Mouse (Mus musculus): ENCODE data around the gene Tmub1. TPM values are rescaled to one million over a fixed set of nuclear protein-coding genes. Genes with fewer than 3 reads are reported as not detected.
A peak's percentile ranks its signal among the peaks of the same experiment; 100 is the strongest.

Gene Tmub1
- polyA plus RNA-seq, 1 experiment from 2014 or later, result 38.4 TPM

DNA sequence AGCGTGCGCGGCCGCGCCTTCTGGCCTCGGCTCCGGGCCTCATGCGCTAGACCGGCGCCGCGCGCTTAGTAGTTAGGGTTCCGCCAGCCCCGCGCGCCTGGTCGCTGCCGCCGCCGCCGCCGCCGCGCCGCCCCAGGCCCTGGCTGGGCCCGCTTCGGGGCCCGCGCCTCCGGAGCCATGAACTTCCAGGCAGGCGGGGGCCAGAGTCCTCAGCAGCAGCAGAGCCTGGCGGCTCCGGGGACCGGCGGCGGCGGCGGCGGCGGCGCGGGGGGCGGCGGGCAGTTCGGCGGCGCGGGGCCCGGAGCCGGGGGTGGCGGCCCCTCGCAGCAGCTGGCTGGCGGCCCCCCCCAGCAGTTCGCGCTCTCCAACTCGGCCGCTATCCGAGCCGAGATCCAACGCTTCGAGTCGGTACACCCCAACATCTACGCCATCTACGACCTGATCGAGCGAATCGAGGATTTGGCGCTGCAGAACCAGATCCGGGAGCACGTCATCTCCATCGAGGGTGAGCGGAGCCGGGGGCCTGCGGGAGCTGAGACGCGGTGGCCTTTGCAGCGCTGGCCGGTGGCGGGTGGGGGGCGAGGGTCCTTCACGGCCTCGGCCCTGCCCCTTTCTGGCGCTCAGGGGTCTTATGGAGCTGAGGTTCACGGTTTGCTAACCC, 4.5 kb upstream of the Tmub1 start, which contains the start of gene Agap3:
Agap3 (plus strand) TSS at position 148 of the 661 bp plus-strand sequence.
- H3K36me3 ChIP-seq, result peaks cover 21% of the 10 kb centered on the region
- peaks cover 61% of the 10 kb centered on the region for H3K4me1 ChIP-seq (replicated peaks)
- H3K4me3 ChIP-seq, result peak within 1 kb of the TSS; percentile 95
- no peaks in the 10 kb centered on the region for H3K9me3 ChIP-seq
- H3K27me3 ChIP-seq (ENCODE audit: insufficient read depth, poor library complexity, severe bottlenecking), result peaks cover 24% of the 10 kb centered on the region; the same call in 1 of the 2 replicates
- peak within 1 kb of the TSS; percentile 97 for H3K27ac ChIP-seq
- DNase-seq (ENCODE audit: low spot score), result peak; percentile 52
- WGBS, result under 1% methylated on average over 85 of the region's 85 CpGs

DNA sequence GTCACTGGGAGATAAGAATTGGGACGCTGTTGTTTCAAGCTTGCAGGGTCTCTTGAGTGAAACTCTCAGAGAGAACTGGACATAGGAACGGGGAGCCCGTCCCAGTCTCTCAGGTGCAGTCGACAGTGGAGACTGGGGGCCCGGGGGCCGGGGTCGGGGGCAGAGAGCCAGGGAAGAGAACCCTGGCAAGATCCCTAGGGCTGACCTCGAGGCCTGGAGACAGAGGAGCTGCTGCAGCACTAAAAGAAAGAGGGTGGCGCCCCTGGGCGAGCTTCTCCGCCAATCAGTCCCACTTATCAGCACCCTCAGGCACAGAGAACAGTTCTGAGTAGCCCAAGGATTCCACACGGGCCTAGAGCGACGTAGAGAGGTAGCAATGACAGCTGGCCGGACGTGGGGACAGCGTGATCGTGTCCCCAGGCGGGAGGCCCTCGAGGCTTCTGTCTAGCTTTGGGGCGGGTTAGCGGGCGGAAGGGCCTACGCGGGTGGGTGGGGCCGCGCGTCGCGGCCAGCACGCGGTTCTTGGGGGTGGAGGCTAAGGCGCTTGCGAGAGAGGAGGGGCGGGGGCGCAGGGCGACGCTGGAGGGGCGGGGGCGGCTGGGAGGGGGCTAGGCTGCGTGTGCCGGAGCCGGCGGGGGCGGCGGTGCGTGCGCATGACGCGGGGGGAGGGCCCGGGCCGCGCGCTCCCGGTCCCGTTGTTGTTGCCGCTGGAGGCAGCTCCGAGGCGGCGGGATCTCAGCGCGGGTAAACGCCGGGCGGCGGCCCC, 3.8 kb upstream of the Tmub1 start:
- peak; percentile 89 for DNase-seq (ENCODE audit: low spot score)
- Histone ChIP-seq H3K36me3 (peaks cover 16% of the 10 kb centered on the region), H3K27ac (peak overlapping the region; percentile 97), H3K9me3 (no peaks in the 10 kb centered on the region), H3K27me3 (ENCODE audit: insufficient read depth, poor library complexity, severe bottlenecking) (peaks cover 24% of the 10 kb centered on the region; the same call in 1 of the 2 replicates), H3K4me3 (peak overlapping the region; percentile 95), H3K4me1 (replicated peaks) (peaks cover 66% of the 10 kb centered on the region)
- WGBS, result 2% methylated on average over 66 of the region's 66 CpGs

DNA sequence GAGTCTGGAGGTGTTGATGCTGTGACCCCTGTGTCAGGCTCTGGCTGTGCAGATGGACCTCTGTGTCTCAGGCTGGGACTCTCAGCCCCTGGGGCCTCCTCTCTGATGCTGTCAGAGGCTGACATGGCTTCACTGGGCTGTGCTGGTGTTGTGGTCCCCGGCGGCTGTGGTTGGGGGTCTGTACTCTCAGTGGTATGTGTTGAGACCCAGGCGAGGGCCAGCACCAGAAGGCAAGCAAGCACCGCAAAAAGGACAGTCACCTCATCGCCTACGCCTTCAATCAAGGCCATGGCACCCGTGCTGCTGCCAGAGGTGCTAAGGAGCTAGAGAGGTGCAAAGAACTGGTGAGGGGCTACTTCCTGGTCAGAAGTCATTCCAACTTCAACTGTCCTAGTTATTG, 1.0 kb downstream of the Tmub1 start:
- peak overlapping the region; percentile 70 for H3K4me3 ChIP-seq
- no peak overlapping the region for H3K27ac ChIP-seq
- 93% methylated on average over 7 of the region's 7 CpGs for WGBS
- peaks cover 62% of the 10 kb centered on the region for H3K4me1 ChIP-seq (replicated peaks)
- no peaks in the 10 kb centered on the region for H3K9me3 ChIP-seq
- peaks cover 30% of the 10 kb centered on the region for H3K36me3 ChIP-seq
- H3K27me3 ChIP-seq (ENCODE audit: insufficient read depth, poor library complexity, severe bottlenecking), result peaks cover 24% of the 10 kb centered on the region; the same call in 1 of the 2 replicates
- no peak for DNase-seq (ENCODE audit: low spot score)

DNA sequence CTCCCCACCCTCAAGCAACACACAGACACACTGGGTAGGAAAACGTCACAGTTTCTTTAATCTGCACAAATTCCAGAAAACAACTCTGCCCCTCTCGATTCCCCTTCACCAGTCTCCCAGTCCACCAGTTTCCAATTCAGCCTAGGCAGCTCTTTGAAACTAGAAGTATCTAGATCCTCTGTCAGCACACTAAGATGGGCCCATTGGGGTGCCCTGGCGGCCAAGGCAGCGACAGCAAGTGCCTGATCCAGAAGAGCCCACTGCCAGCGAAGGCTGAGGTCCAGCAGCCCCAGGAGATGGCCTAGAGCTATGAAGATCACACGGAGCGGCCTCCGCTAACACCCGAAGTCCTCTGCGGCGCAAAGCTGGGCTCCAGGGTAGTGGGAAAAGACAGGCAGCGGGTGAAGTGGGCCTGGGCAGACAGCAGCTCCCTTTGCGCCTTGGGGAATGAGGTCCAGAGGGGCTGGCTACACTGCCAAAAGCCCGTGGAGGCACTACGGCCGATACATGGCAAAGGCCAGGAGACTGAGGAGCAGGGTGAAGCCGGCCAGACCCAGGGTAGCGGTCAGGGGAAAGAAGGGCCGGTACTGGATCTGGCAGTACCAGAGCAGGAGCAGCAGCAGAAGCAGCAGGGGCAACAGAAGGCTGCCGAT, 2.1 kb downstream of the Tmub1 start:
- H3K4me1 ChIP-seq (replicated peaks), result peaks cover 52% of the 10 kb centered on the region
- peaks cover 20% of the 10 kb centered on the region; the same call in 1 of the 2 replicates for H3K27me3 ChIP-seq (ENCODE audit: insufficient read depth, poor library complexity, severe bottlenecking)
- peak overlapping the region; percentile 98 for H3K27ac ChIP-seq
- peaks cover 40% of the 10 kb centered on the region for H3K36me3 ChIP-seq
- WGBS, result 58% methylated on average over 20 of the region's 20 CpGs
- H3K4me3 ChIP-seq, result peak overlapping the region; percentile 96
- H3K9me3 ChIP-seq, result no peaks in the 10 kb centered on the region
- no peak for DNase-seq (ENCODE audit: low spot score)

DNA sequence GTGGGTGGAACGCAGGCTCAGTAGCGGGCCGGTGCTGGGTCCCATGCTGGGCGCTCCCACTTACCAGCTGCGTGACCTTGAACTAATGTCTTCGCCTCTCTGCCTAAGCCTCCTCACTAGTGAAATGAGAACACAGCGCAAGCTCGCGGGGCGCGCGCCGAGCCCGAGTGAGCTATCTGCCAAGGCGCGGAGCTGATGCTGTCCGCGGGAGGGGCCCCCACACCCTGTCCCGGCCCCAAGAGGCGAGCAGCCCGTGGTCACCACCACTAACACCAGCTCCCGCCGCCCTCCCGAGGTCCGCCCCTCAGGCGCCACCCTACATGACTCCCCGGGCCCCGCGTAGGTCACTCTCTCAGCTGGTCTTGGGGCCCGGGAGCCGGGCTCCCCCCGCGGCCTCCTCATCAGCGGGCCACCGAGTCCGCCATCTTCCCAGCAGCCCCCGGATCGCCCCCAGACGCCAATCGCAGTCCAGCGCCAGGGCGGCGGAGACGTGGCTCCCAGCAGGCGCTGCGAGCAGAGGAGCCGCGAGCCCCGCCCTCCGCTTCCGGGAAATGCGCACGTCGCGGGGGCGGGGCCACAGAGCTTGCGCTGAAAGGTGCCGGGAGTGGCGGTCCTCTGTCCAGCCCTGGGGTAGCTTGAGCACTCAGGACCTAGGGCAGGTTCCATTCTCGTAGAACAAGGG, 2.8 kb downstream of the Tmub1 start, which contains the start of gene Fastk:
Fastk (minus strand) TSS at position 542 of the 682 bp plus-strand sequence.
- H3K9me3 ChIP-seq, result no peaks in the 10 kb centered on the region
- peak within 1 kb of the TSS; percentile 96 for H3K4me3 ChIP-seq
- peak; percentile 92 for DNase-seq (ENCODE audit: low spot score)
- peak within 1 kb of the TSS; percentile 98 for H3K27ac ChIP-seq
- peaks cover 52% of the 10 kb centered on the region for H3K4me1 ChIP-seq (replicated peaks)
- under 1% methylated on average over 60 of the region's 60 CpGs for WGBS
- peaks cover 47% of the 10 kb centered on the region for H3K36me3 ChIP-seq
- peaks cover 14% of the 10 kb centered on the region; the same call in 1 of the 2 replicates for H3K27me3 ChIP-seq (ENCODE audit: insufficient read depth, poor library complexity, severe bottlenecking)

DNA sequence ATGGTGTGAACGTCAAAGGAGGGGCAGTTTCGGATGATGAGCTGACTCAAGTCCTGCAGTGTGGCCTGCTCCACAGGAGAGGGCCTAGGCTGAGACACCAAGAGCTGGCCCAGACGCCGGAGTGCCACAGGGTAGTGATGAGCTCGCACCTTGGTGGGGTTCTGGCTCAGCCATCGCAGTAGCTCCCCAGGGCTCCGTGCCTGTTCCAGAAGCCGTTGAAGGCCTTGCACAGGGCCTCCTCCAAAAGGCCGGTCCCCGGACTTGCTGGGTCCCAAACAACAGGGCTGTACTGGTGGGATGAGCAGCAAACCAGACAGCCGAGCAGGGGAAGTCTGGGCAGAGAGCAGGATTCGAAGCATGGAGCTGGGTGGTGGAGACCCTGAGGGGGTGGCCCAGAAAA, 3.7 kb downstream of the Tmub1 start:
- no peak for DNase-seq (ENCODE audit: low spot score)
- Histone ChIP-seq H3K27ac (peak overlapping the region; percentile 98), H3K36me3 (peaks cover 57% of the 10 kb centered on the region), H3K4me1 (replicated peaks) (peaks cover 52% of the 10 kb centered on the region), H3K9me3 (no peaks in the 10 kb centered on the region), H3K27me3 (ENCODE audit: insufficient read depth, poor library complexity, severe bottlenecking) (peaks cover 5% of the 10 kb centered on the region; the same call in 1 of the 2 replicates), H3K4me3 (peak overlapping the region; percentile 96)
- 88% methylated on average over 12 of the region's 12 CpGs for WGBS

DNA sequence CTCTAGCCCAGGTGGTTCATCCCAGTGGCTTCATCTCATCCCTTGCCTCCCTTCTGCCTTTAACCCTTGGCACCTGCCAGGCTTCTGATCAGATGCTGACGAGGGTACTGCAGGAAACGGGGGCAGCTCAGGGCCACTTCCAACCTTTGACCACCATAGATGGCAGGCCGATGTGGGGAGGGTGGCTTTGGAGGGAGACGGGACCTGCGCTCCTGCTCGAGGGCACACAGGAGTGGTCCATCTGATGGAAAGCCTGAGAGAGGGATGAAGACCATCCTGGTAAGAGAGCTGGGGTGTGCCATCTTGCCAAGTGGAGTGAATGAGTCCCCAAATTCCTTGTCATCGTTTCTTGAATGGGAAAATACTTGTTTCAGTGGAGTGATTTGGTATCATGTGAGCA, 4.5 kb downstream of the Tmub1 start:
- no peak for DNase-seq (ENCODE audit: low spot score)
- Histone ChIP-seq H3K9me3 (no peaks in the 10 kb centered on the region), H3K27ac (no peak overlapping the region), H3K4me1 (replicated peaks) (peaks cover 52% of the 10 kb centered on the region), H3K27me3 (ENCODE audit: insufficient read depth, poor library complexity, severe bottlenecking) (no peaks in the 10 kb centered on the region), H3K4me3 (0 out of 2 replicates have a peak overlapping the region, but pooled peaks have one; percentile 96), H3K36me3 (peaks cover 64% of the 10 kb centered on the region)
- WGBS, result 91% methylated on average over 7 of the region's 7 CpGs

DNA sequence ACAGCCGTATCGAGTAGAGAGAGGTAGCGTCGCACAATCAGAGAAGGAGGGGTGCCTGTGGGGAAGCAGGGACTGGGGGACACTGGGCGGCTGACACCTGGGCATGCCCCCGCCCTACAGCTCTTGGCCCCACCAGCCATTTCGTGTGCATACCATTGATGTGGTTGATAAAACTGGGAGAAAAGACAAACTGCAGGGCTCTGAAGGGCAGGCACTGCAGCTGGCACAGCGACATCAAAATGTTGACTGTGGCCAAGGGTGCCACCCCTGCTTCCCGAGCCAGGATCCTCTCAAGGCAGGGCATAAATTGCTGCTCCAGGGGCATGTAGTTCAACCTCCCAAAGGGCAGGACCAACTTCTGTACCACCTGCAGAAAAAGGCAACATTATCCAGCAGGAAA, 5.6 kb downstream of the Tmub1 start:
- H3K27ac ChIP-seq, result no peak overlapping the region
- no peaks in the 10 kb centered on the region for H3K9me3 ChIP-seq
- H3K4me3 ChIP-seq, result no peak overlapping the region
- 91% methylated on average over 9 of the region's 9 CpGs for WGBS
- DNase-seq (ENCODE audit: low spot score), result no peak
- H3K4me1 ChIP-seq (replicated peaks), result peaks cover 40% of the 10 kb centered on the region
- peaks cover 70% of the 10 kb centered on the region for H3K36me3 ChIP-seq
- no peaks in the 10 kb centered on the region for H3K27me3 ChIP-seq (ENCODE audit: insufficient read depth, poor library complexity, severe bottlenecking)

DNA sequence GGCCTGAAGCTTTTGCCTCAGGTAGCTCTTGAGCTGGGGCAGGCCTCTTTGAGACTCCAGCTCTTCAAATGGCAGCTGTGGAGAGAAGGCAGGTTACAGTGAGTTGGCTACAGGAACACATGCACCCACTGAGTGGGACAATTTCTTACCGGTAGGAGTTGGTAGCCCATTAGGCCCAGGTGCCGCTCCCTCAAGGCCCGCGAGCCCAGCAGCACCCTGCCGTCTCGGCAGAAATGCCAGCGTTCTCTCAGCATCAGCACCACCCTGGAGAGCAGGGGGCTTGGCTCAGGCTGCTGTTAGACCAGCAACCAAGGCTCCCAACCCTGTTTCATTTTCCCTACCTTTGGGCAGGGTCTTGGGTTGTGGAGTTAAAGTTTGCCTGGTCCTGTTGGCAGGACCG, 6.5 kb downstream of the Tmub1 start:
- WGBS, result 90% methylated on average over 8 of the region's 8 CpGs

DNA sequence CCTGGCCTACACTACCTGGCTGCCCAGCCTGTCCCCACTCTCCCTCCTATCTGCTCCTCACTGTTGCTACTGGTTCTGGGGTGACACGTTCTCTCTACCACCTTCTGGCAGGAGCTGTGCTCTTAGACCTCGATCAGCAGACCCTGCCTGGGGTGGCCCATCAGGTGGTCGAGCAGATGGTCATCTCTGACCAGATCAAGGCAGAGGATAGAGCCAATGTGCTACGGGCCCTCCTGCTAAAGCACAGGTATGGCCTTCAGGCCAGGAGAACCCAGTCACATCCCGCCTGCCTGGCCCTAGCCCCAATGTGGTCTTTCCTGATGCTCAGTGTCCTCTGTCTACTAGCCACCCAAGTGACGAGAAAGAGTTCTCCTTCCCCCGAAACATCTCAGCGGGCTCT, 13.7 kb downstream of the Tmub1 start:
- H3K36me3 ChIP-seq, result peaks cover 93% of the 10 kb centered on the region
- no peaks in the 10 kb centered on the region for H3K27me3 ChIP-seq (ENCODE audit: insufficient read depth, poor library complexity, severe bottlenecking)

More for the DNA sequence above, 6.5 kb downstream of the Tmub1 start:
- no peak overlapping the region for H3K27ac ChIP-seq
- no peak for DNase-seq (ENCODE audit: low spot score)
- peaks cover 32% of the 10 kb centered on the region for H3K4me1 ChIP-seq (replicated peaks)
- no peaks in the 10 kb centered on the region for H3K27me3 ChIP-seq (ENCODE audit: insufficient read depth, poor library complexity, severe bottlenecking)
- peaks cover 78% of the 10 kb centered on the region for H3K36me3 ChIP-seq
- H3K9me3 ChIP-seq, result no peaks in the 10 kb centered on the region
- H3K4me3 ChIP-seq, result no peak overlapping the region

DNA sequence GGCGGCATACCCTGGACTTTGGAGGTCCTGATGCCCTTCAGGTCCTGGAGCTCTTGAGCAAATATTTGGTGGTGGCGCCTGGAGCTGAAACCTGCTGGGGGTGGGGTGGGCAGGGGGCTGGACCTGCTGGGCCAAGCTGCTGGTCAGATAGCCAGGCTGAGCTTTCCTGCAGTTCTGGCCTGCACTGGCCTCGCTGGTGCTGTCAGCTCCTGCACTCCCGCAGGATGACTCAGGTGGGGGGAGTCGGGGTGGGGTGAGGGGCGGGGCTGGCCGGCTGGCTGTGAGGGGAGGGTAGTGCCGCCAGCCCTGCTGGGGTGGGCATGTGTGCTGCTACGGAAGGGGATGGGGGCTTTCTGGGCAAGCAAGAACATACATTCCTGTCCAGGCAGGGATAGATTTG, 19.1 kb downstream of the Tmub1 start:
- H3K9me3 ChIP-seq, result no peaks in the 10 kb centered on the region
- H3K4me1 ChIP-seq (replicated peaks), result peaks cover 52% of the 10 kb centered on the region
- peak overlapping the region; percentile 79 for H3K4me3 ChIP-seq
- no peak for DNase-seq (ENCODE audit: low spot score)
- H3K27me3 ChIP-seq (ENCODE audit: insufficient read depth, poor library complexity, severe bottlenecking), result peaks cover 23% of the 10 kb centered on the region
- peaks cover 45% of the 10 kb centered on the region for H3K36me3 ChIP-seq
- H3K27ac ChIP-seq, result peak overlapping the region; percentile 66
- WGBS, result 12% methylated on average over 9 of the region's 9 CpGs

More for the DNA sequence above, 13.7 kb downstream of the Tmub1 start:
- H3K27ac ChIP-seq, result no peak overlapping the region
- 91% methylated on average over 8 of the region's 8 CpGs for WGBS
- H3K9me3 ChIP-seq, result no peaks in the 10 kb centered on the region
- no peak overlapping the region for H3K4me3 ChIP-seq
- DNase-seq (ENCODE audit: low spot score), result no peak
- H3K4me1 ChIP-seq (replicated peaks), result peaks cover under 1% of the 10 kb centered on the region; the same call in 1 of the 2 replicates

DNA sequence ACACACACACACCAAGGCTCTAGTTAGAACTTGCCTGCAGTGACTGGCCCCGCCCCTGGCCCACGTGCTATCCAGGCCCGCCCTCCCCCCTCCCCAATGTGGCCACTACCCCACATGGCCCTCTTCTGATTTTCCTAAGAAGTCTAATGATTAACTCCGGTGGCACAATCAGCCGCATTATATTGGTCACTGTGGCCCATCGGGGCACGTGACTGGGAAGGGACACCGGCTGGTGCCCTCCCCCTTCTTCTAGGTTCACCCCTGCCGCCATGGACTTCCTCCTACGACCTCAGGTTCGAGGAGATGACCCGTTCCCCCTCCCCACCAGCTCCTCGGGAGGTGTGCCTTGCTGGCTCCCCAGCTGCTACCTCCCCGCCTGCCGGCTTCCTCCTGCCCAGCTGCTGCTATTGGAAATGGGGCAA, 19.7 kb downstream of the Tmub1 start:
- peak overlapping the region; percentile 66; the same call in 1 of the 2 replicates for H3K27ac ChIP-seq
- H3K9me3 ChIP-seq, result no peaks in the 10 kb centered on the region
- H3K4me3 ChIP-seq, result peak overlapping the region; percentile 79
- peaks cover 39% of the 10 kb centered on the region for H3K36me3 ChIP-seq
- H3K27me3 ChIP-seq (ENCODE audit: insufficient read depth, poor library complexity, severe bottlenecking), result peaks cover 23% of the 10 kb centered on the region
- DNase-seq (ENCODE audit: low spot score), result peak; percentile 55
- 1% methylated on average over 15 of the region's 15 CpGs for WGBS
- H3K4me1 ChIP-seq (replicated peaks), result peaks cover 58% of the 10 kb centered on the region
